Mouse (Mus musculus): ENCODE results near the gene Ttc39a.

GRCm38 (mm10) chr4:109382457-109382856, 24.0 kb upstream of the Ttc39a start:
- TF ChIP-seq EP300 (IDR thresholded peaks at IDR 0.05; ENCODE audit: low read depth) (no peak), CTCF (IDR thresholded peaks at IDR 0.05; ENCODE audit: low read depth) (no peak)

Measured in heart, postnatal 0 days (tissue).